Mouse (Mus musculus) urinary bladder, postnatal 36 days (tissue): ENCODE measurements around the gene Evi2b.
A peak's percentile ranks its signal among the peaks of the same experiment; 100 is the strongest.

ENCODE experiments used
- DNase-seq, 2 experiments: peaks; one replicate each; pipeline ENCODE4 v3.0.0; 2022; ENCODE audit warnings: low spot score in 2 of 2, mixed read lengths in 1 of 2

Gene Evi2b

DNA sequence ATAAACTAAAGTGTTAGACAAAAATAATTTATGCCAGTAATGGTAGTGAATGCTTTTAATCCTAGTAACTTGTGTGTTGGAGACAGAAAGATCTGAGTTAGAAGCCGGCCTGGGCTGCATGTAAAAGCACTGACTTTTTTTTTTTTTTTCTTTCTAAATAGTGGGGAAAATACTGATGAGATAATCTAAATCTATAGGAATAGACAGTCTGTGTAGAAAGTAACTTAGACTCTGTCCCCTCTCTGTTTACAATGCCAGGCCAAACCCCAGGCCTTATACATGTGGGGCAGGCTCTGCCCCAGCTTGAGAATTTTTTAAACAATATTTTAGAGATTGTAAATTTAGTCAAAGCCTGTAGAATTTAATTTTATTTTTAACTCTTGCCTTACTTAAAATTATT lies 618 bp downstream of the Evi2b start:
- DNase-seq = no peak

GRCm38 (mm10) chr11:79521930-79522329 lies 1.6 kb downstream of the Evi2b start:
- no peak for DNase-seq

- no peak for DNase-seq
Observed at GRCm38 (mm10) chr11:79520772-79521171, 2.8 kb downstream of the Evi2b start.

DNA sequence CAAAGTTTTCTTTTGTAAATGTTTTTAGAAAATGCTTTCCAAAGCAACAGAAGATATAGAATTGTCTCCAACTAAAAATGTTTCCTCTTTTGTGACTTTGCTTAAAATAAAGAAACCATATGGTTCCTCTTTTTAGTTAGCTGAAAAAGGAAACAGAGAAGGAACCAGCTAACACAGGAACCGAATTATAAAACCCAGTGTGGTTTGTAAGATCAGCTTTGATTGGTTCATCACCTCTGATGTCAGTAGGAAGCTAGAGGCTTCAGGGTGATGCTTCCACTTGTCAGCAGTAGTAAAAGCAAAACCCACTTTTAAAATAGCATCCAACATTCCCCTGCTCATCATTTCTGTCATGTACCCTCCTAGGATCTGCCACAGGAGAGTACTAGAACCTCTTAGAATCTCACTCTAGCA lies 3.7 kb downstream of the Evi2b start:
- DNase-seq = no peak

- no peak for DNase-seq
Observed at GRCm38 (mm10) chr11:79519299-79519698, 4.3 kb downstream of the Evi2b start.

- DNase-seq = no peak
Observed at GRCm38 (mm10) chr11:79515798-79516197, 7.8 kb downstream of the Evi2b start.

GRCm38 (mm10) chr11:79515331-79515730 lies 8.2 kb downstream of the Evi2b start:
- no peak for DNase-seq

DNA sequence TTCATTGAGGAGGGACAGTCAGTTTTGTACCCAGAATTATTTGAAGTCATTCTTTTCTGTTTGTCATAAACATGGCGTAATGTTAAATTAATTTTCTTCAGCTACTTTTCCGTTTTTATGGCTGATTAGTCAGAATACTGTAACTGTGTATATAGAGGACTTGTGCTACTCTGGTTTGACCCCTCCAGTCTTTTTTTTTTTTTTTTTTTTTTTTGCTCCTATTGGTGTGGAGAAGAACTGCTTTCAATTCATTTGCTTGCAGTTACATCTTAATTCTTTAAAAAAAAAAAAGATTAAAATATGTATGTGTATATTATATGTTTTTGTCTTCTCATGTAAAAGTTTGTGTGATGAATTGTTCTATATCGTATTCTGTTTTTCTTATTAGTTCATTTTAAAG lies 11.6 kb downstream of the Evi2b start:
- no peak for DNase-seq

DNA sequence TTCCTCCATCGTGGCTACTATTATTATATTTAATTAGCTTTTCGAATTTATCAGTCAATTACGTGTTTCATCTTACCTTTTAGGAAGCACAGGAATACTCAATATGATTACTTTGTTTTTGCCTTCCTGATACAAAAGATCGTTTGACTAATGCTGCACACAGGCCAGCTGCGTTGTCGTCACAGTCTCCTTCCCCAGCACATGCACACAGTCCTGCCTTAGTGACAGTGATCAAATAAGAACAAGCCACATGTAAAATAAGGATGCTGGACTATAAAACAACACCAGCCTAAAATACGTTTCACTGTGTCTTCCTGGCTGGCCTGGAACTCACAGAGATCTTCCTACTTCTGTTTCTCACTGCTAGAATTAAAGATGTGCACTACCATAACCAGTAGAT lies 19.1 kb downstream of the Evi2b start:
- DNase-seq = no peak

DNA sequence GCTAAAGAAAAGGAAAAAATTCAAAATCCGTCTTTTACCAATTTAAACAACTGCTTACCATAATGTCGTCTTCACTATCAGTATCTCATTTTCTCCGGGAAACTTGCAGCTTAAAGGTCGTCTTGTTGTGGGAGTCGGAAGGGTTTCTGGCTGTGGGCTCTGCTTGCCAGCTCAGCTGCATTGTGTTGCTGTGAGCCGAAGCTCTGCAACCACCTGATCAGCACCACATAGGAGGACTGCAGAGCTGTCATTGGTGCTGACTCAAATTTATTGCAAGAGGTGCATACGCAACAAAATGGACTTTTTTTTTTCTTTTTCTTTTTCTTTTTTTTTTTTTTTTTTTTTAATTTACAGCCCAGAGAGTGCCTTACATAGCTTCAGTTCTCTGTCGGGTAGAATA lies 19.7 kb downstream of the Evi2b start, which contains the start of gene Omg:
TSS of gene Omg (minus strand) at position 240 of the 400 bp plus-strand sequence.
- no peak for DNase-seq

DNA sequence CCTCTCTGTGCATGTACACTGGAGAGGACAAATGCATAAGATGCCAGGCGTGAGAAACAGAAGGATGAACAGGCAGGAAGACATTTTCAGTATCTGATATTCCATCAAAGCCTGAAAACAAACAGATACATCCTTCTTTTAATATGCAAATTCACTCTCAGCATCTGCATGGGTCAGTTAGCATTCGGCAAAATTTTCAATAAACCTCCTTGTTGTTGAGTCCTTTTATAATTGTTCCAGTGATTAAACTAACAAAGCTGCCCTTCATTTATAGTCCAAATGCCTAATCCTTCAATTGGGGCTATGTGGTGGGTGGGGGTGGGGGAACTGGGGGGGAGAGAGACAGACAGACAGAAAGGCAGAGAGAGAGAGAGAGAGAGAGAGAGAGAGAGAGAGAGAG lies 20.6 kb downstream of the Evi2b start:
- no peak for DNase-seq

DNA sequence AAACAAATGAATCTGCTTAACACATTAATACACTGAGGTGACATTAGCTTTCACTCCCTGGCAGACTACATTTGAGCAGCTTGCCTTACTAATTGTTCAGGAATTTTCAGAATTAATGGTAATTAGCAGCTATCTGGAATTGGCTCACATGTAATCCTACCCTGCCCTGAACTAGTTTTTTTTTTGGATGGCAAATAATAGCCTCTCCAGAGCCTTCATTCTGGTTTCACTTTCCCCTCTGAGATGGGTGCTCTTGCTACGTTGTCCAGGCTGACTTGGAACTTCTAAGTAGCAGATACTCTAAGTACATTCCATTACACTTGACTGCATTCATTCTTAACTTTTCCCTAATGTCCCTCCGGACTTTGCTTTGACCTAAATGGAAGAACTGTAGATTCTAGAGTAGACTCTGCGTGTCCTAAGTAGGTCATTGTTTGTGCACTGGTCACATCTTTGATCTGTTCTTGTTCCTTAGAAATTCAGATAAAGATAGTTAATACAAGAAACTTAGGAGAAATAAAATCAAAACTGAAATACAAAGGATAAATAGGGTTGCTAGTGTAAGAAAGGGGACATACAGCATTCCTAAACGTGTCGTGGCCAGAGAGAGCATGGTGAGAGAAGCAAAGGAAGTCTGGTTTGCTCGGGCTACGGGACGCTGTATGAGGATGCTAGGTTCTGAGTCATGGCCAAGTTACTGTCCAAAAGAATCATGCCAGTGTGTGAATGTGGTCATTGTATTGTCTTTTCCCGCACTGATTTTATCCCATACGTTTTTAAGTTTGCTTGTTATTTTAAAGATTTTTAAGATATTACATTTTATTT lies 28.4 kb downstream of the Evi2b start:
- no peak for DNase-seq

DNA sequence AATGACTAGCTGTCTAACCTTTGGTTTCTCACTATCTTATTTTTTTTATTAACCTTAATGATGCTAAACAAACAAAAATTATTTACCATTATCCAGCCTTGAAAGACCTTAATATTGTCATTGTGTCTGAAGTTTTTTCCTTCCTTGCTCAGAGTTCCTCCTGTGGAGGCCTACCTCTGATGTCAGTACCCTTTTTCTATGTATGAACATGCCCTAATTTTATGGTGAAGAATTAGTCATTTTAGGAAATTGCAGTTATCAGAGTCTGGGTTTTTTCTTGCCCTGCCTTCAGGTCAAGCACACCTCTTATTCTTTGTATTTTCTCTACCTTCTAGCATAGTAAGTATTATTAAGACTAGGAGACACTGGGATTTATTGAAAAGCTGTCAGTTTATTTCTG lies 38.8 kb downstream of the Evi2b start:
- DNase-seq = no peak

GRCm38 (mm10) chr11:79483876-79484528 lies 39.6 kb downstream of the Evi2b start:
- DNase-seq = peak; percentile 30 to 38

GRCm38 (mm10) chr11:79483392-79483791 lies 40.2 kb downstream of the Evi2b start:
- no peak for DNase-seq

DNA sequence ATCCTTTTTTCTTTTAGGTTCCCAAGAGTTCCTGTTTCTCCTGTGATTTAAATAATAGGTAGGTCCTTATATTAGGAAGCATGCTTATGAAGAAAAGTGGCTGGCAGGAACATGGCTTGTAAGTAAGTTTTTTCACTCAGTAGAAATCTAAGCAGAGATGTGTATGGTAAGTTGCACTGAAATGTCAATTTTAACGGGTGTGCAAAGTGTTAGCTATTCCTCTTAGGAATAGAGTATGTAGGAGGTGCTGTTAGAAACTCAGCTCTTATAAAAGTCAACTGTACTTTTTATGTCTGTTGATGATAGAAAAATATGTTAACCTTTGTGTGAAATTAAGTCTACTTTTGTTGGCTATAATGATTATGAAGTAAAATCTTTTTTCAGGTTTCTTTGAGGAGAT lies 55.5 kb downstream of the Evi2b start:
- DNase-seq = no peak
